Mouse (Mus musculus): ENCODE data around the gene AI597479.
"Not testable (repeated sequence)": the region's sequence is repeated elsewhere in the genome, so short reads cannot be mapped to it uniquely, and the experiment has no call there.

Gene AI597479

DNA sequence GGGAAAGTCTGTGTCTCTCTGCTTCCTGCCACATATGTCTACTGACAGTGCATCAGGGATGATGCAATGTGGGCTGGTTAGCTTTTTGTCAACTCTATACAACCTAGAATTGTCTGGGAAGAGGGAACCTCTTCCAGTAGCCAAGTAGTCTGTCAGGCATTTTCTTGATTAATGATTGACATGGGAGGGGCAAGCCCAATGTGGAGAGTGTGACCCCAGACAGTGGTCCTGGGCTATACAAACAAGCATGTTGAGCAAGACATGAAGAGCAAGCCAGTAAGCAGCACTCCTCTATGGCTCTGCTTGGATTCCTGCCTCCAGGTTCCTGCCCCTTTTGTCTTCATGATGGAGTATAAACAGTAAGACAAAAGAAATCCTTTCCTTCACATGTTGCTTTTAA lies 28.7 kb downstream of the AI597479 start:
- no peak for DNase-seq

DNA sequence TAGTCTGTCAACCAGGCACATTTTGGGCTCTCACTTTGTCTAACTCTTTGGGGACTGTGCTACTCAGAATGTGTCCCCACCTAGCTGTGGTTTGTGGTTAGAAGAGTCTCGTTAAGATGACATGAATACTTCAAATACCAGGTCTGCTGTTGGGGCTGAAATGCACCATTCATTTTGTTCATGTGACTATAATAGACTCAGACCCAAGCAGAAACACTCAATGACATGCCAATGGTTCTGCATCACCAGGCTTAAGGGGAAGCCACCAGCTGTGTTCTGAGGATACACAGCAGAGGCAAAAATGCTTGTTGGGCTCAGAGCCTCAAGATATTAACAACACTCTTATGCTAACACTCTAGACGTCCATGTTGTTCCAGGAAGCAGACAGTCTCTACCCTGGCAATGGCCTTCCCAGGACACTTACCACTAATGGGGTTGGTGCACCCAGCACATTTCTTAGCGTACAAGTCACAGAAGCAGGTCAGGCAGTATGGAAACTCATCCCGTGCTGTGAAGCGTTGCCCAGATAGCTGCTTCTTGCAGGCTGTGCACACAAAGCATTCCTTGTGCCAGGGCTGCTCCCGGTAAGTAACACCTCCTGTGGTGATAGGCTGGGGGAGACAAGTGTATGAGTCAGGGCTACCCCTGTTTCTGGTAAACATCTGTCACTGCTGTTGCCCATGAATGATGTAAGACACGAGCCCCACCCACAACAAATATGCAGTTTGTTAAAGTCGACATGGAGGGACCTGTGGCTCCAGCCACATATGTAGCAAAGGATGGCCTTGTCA lies 29.5 kb downstream of the AI597479 start:
- DNase-seq, result no peak

- peak; percentile 56 for DNase-seq
Observed at GRCm38 (mm10) chr1:43130219-43130981, 31.9 kb downstream of the AI597479 start.

GRCm38 (mm10) chr1:43131591-43131990 lies 33.1 kb downstream of the AI597479 start:
- no peak for DNase-seq

- not testable (repeated sequence) for DNase-seq
Observed at GRCm38 (mm10) chr1:43136488-43137029, 38.0 kb downstream of the AI597479 start.

- peak; percentile 83 for DNase-seq
Observed at GRCm38 (mm10) chr1:43137334-43137733, 38.8 kb downstream of the AI597479 start.

DNA sequence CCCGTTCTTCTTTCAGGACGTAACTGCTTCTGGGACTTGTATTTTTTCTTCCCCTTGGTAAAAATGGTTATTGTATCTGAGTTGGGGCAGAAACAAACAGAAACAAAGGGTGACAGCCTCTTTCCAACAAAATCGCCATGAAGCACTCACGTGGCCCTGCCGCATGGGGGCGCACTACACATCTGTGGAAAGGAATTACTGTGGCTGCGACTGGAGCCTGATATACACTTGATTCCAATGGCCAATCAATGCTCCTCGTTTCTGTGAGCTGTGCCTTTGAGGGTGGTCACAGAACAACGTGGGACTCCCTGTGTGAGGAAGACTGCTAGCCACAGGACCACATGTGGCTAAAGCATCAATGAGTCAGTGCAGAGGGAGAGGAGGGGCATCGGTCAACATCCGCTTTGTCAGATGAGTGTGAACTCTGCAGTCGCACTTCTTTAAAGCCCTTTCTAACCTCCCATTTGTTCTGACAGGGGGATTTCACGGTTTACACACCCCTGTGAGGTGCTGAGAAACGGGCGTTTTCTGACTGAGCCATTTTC lies 39.8 kb downstream of the AI597479 start:
- DNase-seq, result no peak

- DNase-seq, result peak; percentile 81
Observed at GRCm38 (mm10) chr1:43139587-43140266, 41.2 kb downstream of the AI597479 start.

- no peak for DNase-seq
Observed at GRCm38 (mm10) chr1:43141555-43141961, 43.0 kb downstream of the AI597479 start.

GRCm38 (mm10) chr1:43142849-43143248 lies 44.3 kb downstream of the AI597479 start:
- no peak for DNase-seq

DNA sequence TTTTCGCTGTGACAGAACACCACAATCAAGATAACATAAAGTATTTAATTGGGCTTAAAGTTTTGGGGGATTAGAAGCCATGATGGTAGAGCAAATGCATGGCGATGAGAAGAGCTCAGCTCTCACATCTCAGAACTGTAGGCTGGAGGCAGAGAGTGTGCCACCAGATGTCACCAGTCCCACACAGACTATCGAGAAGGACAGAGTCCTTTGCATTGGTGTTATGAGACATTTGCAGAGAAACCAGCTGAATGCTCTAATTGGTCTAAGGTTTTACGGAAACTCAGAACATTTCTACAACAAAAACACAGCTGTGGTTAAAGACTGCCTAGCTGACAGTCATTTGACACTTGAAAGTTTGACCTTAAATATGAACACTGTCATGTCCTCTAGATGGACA lies 44.8 kb downstream of the AI597479 start:
- DNase-seq, result no peak

- DNase-seq, result no peak
Observed at GRCm38 (mm10) chr1:43143791-43144190, 45.3 kb downstream of the AI597479 start.

DNA sequence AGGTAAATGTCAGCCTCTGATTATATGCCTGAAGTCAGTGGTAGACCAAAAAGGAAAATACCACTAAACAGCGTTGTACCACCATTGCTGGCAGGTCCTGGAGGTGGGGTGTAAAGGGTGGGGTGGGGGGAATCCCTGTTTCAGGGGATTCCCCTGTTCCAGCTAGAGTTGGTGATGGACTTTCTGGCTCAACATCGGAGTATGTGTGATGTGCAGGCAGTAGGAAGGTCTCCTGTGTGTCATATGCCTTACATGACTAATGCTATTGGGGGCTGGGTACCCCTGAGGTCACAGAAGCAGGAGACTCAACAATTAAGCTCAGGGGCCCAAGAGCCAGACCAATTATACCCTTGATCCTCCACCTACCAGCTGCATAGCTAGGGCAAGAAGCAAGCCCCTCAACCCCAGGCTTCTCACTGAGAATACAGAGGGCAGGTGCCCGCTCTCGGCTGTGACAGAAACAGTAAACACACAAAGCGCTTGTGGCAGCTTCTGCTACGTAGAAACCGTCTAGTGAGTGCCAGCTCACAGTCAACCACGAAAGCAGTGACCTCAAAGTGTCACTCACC lies 45.9 kb downstream of the AI597479 start:
- DNase-seq, result no peak

- DNase-seq, result no peak
Observed at GRCm38 (mm10) chr1:43145388-43145787, 46.9 kb downstream of the AI597479 start.

GRCm38 (mm10) chr1:43147474-43147873 lies 49.0 kb downstream of the AI597479 start:
- no peak for DNase-seq

DNA sequence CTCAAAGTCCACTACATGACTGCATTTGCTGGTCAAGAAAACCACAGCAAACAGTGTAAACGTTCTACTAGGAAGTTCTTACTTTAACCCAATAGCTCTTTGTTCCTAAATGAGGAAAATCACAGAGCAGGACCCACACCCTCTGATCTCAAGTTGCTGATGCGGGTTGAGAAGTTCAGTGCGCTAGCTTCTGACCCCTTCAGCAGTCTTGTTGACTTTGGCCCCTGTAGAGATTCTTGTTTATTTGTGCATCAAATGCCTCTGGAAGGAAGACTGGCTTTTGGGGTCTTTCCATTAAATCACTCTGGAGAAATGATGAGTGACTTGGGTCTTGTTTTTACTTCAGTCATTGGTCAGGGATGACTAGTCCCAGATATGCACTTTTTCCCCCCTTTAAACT lies 51.7 kb downstream of the AI597479 start:
- DNase-seq, result no peak

GRCm38 (mm10) chr1:43152626-43153025 lies 54.1 kb downstream of the AI597479 start:
- DNase-seq, result no peak

DNA sequence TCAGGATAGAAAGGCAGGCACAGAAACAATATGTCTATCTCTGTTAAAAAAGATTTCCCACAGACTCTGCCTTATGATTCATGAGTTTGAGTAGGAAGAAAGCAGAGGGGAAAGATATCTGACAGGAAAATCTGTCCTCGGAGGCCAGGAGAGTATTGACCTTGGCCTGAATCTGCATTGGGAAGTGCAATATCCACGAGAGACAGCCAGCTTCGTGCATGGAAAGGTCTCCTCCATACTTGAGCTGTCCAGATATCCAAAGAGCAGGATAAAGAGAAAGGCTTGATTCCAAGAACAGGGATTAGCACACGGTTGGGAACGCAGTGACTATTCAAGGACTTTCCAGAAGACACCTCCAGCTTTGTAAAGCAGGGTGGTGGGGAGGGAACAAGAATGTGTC lies 55.0 kb downstream of the AI597479 start:
- DNase-seq, result no peak

GRCm38 (mm10) chr1:43154491-43154890 lies 56.0 kb downstream of the AI597479 start:
- DNase-seq, result no peak

GRCm38 (mm10) chr1:43157907-43158306 lies 59.4 kb downstream of the AI597479 start:
- DNase-seq, result no peak

GRCm38 (mm10) chr1:43159429-43159828 lies 60.9 kb downstream of the AI597479 start:
- DNase-seq, result no peak

- DNase-seq, result no peak
Observed at GRCm38 (mm10) chr1:43162394-43162793, 63.9 kb downstream of the AI597479 start.

DNA sequence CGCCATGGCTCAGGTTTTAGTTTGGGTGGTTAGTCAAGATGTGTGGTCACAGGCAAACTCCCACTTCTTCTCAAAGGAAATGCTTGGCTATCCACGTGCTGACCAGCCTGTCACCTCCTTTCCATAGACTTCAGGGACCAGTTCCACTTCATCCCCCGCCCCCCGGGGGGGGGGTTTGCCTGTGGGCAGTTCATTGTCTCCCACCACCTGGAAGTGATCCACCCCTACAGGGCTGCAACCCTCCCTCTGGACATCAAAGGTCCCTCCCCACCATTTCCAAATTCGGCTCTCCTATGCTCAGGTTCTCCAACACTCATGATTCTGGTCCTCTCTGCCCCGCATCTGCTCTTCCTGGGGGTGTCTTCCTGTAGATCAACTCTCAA lies 64.6 kb downstream of the AI597479 start:
- DNase-seq, result no peak
